Mouse (Mus musculus) neural tube, embryonic 12.5 days (tissue): ENCODE measurements around the gene Klf3. TPM values are rescaled to one million over a fixed set of nuclear protein-coding genes. Genes with fewer than 3 reads are reported as not detected.

Source experiments
- ATAC-seq: fragments of 200-750 bp; cut with Nextera tagmentation; 2 replicates; pipeline ENCODE4 v1.8.0; 2017; ENCODE audit warnings: low read depth, mild to moderate bottlenecking, moderate TSS enrichment, moderate library complexity; ENCODE audit not compliant: low FRiP score
- H3K27ac ChIP-seq: fragments of 300-500 bp; sonication (generic); 2 replicates; pipeline ENCODE4 v1.5.1; 2016
- H3K27me3 ChIP-seq: fragments of 300-500 bp; sonication (generic); replicated peaks from 2 replicates; pipeline ENCODE4 v1.6.1; 2016; ENCODE audit warnings: mild to moderate bottlenecking
- H3K36me3 ChIP-seq: fragments of 300-500 bp; sonication (generic); 2 replicates; pipeline ENCODE4 v1.6.1; 2016; ENCODE audit warnings: mild to moderate bottlenecking
- H3K4me1 ChIP-seq: fragments of 300-500 bp; sonication (generic); 2 replicates; pipeline ENCODE4 v1.6.1; 2016
- H3K4me2 ChIP-seq: fragments of 300-500 bp; sonication (generic); replicated peaks from 2 replicates; pipeline ENCODE4 v1.6.1; 2016; ENCODE audit warnings: mild to moderate bottlenecking
- H3K4me3 ChIP-seq: fragments of 300-500 bp; sonication (generic); 2 replicates; pipeline ENCODE4 v1.5.1; 2016
- H3K9ac ChIP-seq: fragments of 300-500 bp; sonication (generic); 2 replicates; pipeline ENCODE4 v1.6.1; 2016; ENCODE audit warnings: mild to moderate bottlenecking
- H3K9me3 ChIP-seq: fragments of 300-500 bp; sonication (generic); 2 replicates; pipeline ENCODE4 v1.6.1; 2016; ENCODE audit warnings: mild to moderate bottlenecking
- WGBS: fragments of 180-500 bp; shearing (Covaris S2); methylation state at CpG from one replicate; pipeline ENCODE4 v1.1.7; 2016; 5-methylcytosine and 5-hydroxymethylcytosine counted together
- polyA plus RNA-seq: library from polyadenylated mRNA; unstranded; fragments of >200 nt; fragmentation: Nextera tagmentation; extraction: Ambion mirVana; gene quantifications from 2 replicates; pipeline ENCODE4 v1.2.1, GENCODE M21; 2016

Gene Klf3
- polyA plus RNA-seq, 1 experiment from 2014 or later = 27.7 TPM

GRCm38 (mm10) chr5:64825496-64825895, 22.3 kb downstream of the Klf3 start:
- WGBS = 95% methylated on average over 7 of the region's 7 CpGs
- H3K27ac ChIP-seq = no peak overlapping the region
- peaks cover 59% of the 10 kb centered on the region for H3K36me3 ChIP-seq
- no peaks in the 10 kb centered on the region for H3K27me3 ChIP-seq
- H3K4me3 ChIP-seq = no peak overlapping the region
- H3K9me3 ChIP-seq = no peaks in the 10 kb centered on the region
- H3K9ac ChIP-seq = no peak overlapping the region
- no peak overlapping the region for H3K4me2 ChIP-seq
- no peaks in the 10 kb centered on the region for H3K4me1 ChIP-seq
- ATAC-seq = no peak

- H3K27me3 ChIP-seq = no peaks in the 10 kb centered on the region
- no peak overlapping the region for H3K4me3 ChIP-seq
- 97% methylated on average over 12 of the region's 12 CpGs for WGBS
- no peak overlapping the region for H3K27ac ChIP-seq
- no peak overlapping the region for H3K4me2 ChIP-seq
- no peaks in the 10 kb centered on the region for H3K4me1 ChIP-seq
- H3K36me3 ChIP-seq = peaks cover 55% of the 10 kb centered on the region
- no peaks in the 10 kb centered on the region for H3K9me3 ChIP-seq
- ATAC-seq = no peak
- no peak overlapping the region for H3K9ac ChIP-seq
Measured at GRCm38 (mm10) chr5:64827151-64827550, 24.0 kb downstream of the Klf3 start.

DNA sequence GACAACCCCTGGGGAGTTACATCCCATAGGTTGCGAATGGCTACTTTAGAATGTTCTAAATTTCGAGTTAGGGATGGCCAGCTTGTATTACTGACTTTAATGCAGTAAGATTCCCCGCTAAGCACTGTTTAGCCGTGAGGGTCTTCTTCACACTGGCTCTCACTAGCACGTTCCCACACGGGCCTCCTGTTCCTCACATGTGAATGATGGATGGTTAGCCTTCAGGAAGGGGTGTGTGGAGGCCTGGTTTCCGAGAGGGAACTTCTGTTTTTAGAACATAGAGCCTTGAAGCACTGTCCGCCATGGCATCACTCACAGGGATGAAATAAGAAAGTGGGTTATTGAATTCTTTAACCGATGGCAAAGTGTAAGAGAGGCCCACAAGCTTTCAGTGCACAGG, 25.1 kb downstream of the Klf3 start:
- Histone ChIP-seq H3K27me3 (no peaks in the 10 kb centered on the region), H3K4me3 (no peak overlapping the region), H3K9ac (no peak overlapping the region), H3K27ac (no peak overlapping the region), H3K9me3 (no peaks in the 10 kb centered on the region), H3K4me2 (no peak overlapping the region), H3K4me1 (no peaks in the 10 kb centered on the region), H3K36me3 (peaks cover 43% of the 10 kb centered on the region)
- no peak for ATAC-seq
- 89% methylated on average over 9 of the region's 9 CpGs for WGBS

GRCm38 (mm10) chr5:64829606-64830005, 26.4 kb downstream of the Klf3 start:
- Histone ChIP-seq H3K4me1 (no peaks in the 10 kb centered on the region), H3K4me2 (no peak overlapping the region), H3K9me3 (no peaks in the 10 kb centered on the region), H3K27me3 (no peaks in the 10 kb centered on the region), H3K4me3 (no peak overlapping the region), H3K36me3 (peaks cover 32% of the 10 kb centered on the region), H3K27ac (no peak overlapping the region), H3K9ac (no peak overlapping the region)
- no peak for ATAC-seq
- WGBS = 94% methylated on average over 10 of the region's 10 CpGs

- no peaks in the 10 kb centered on the region for H3K9me3 ChIP-seq
- H3K27ac ChIP-seq = no peak overlapping the region
- 84% methylated on average over 3 of the region's 3 CpGs for WGBS
- H3K9ac ChIP-seq = no peak overlapping the region
- peaks cover 32% of the 10 kb centered on the region for H3K36me3 ChIP-seq
- no peaks in the 10 kb centered on the region for H3K4me1 ChIP-seq
- H3K27me3 ChIP-seq = no peaks in the 10 kb centered on the region
- no peak overlapping the region for H3K4me2 ChIP-seq
- ATAC-seq = no peak
- no peak overlapping the region for H3K4me3 ChIP-seq
Measured at GRCm38 (mm10) chr5:64830773-64831172, 27.6 kb downstream of the Klf3 start.

GRCm38 (mm10) chr5:64833410-64833809, 30.2 kb downstream of the Klf3 start:
- no peak for ATAC-seq
- Histone ChIP-seq H3K36me3 (peaks cover 19% of the 10 kb centered on the region), H3K27me3 (no peaks in the 10 kb centered on the region), H3K9ac (no peak overlapping the region), H3K4me2 (no peak overlapping the region), H3K4me3 (no peak overlapping the region), H3K9me3 (no peaks in the 10 kb centered on the region), H3K27ac (no peak overlapping the region), H3K4me1 (no peaks in the 10 kb centered on the region)

DNA sequence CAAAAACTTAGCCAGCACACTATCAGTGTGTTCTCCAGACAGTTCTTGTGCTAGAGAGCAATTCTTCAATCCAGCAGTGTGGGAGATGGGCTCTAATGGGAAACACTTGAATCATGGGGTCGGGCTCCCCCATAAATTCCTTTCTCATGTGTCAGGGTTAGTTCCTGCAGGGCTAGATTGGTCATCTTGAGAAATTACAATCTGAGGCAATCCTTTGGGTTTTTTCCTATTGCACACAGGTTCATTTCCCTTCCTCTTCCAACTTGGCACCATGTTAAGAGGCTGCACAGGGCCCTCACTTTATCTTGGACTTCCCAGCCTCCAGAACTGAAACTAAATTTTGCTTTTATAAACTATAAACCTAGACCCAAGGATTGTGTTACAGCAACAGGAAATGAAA, 31.0 kb downstream of the Klf3 start:
- H3K27me3 ChIP-seq = no peaks in the 10 kb centered on the region

DNA sequence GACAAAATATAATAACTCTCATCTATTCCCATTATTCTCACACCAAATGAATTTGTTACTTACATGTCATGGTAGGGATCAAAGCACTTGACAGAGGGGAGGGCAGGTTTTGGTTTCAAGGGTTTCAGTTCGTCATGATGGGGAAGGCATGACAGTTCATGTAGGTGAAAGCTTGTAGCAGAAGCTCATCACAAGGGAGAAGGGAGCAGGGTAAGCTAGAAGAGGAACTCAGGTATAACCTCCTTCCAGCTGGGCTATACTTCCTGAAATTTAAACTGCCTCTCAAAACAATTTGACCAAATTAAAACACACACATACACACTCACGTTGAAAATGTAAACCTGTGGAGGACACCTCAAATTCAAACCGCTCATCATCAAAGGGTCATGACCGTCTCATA, 32.1 kb downstream of the Klf3 start:
- ATAC-seq = no peak
- 94% methylated on average over 4 of the region's 4 CpGs for WGBS

More for the DNA sequence above, 31.0 kb downstream of the Klf3 start:
- H3K4me3 ChIP-seq = no peak overlapping the region
- peaks cover 11% of the 10 kb centered on the region for H3K36me3 ChIP-seq
- no peak overlapping the region for H3K9ac ChIP-seq
- 50% methylated on average over 1 of the region's 1 CpGs for WGBS
- H3K27ac ChIP-seq = no peak overlapping the region
- ATAC-seq = no peak
- H3K4me1 ChIP-seq = no peaks in the 10 kb centered on the region
- no peaks in the 10 kb centered on the region for H3K9me3 ChIP-seq
- no peak overlapping the region for H3K4me2 ChIP-seq

DNA sequence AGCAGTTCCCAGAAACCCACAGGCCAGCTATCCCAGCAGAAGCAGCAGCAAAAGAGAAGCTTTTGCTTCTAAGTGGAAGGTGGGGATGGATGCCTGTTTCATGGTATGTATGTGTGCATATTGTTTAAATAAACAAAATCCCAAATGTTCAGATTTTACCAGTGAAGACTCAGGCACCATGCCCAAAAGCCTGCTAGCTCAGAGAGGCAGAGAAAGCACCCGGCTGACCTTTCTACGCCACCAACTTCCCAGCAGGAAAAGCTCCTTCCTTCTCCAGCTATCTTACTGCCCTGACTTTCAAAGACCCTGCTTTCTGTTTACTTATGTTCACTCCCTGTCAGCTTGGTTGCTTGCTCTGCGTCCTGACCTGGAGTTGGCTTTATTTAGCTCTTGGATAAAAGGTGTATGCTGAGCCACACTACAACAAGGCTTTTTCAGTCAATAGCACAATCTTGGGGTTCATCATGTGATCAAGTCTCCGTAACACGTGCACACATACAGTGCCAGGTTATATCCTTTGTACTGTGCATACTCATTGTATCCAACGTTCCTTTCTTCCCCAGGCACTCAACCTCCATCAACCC, 35.9 kb downstream of the Klf3 start:
- no peak overlapping the region for H3K27ac ChIP-seq
- peaks cover 3% of the 10 kb centered on the region; the same call in 1 of the 2 replicates for H3K9me3 ChIP-seq
- 85% methylated on average over 6 of the region's 6 CpGs for WGBS
- no peaks in the 10 kb centered on the region for H3K27me3 ChIP-seq
- ATAC-seq = no peak
- no peak overlapping the region for H3K4me3 ChIP-seq
- H3K4me2 ChIP-seq = no peak overlapping the region
- no peaks in the 10 kb centered on the region for H3K4me1 ChIP-seq
- H3K36me3 ChIP-seq = no peaks in the 10 kb centered on the region
- H3K9ac ChIP-seq = no peak overlapping the region

More for the DNA sequence above, 32.1 kb downstream of the Klf3 start:
- Histone ChIP-seq H3K4me1 (no peaks in the 10 kb centered on the region), H3K36me3 (0 out of 2 replicates have a peak, but pooled peaks cover 3% of the 10 kb centered on the region), H3K27ac (no peak overlapping the region), H3K9me3 (no peaks in the 10 kb centered on the region), H3K9ac (no peak overlapping the region), H3K4me3 (no peak overlapping the region), H3K27me3 (no peaks in the 10 kb centered on the region), H3K4me2 (no peak overlapping the region)

DNA sequence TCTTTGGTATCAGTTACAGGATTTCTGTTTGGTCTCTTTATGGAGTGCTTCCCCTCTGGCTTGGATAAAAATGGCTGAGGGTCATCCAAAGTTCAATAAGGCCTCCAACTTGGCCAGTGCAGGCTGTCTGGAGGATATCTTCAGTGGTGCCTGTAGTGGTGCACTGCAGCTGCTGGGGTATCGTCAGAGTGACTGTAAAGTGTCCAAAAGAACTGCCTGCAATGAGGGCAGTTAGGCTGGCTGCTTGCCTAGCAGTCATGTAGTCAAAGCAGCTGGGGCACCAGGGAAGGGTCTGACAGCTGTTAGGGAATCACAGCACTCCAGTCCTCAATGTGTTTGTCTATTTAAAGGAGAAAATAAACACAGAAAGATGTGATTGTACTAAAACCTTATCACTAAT, 36.9 kb downstream of the Klf3 start:
- ATAC-seq = no peak
- WGBS = 47% methylated on average over 1 of the region's 1 CpGs
- H3K4me3 ChIP-seq = no peak overlapping the region
- peaks cover 6% of the 10 kb centered on the region; the same call in 1 of the 2 replicates for H3K9me3 ChIP-seq
- no peak overlapping the region for H3K9ac ChIP-seq
- no peaks in the 10 kb centered on the region for H3K27me3 ChIP-seq
- H3K4me2 ChIP-seq = no peak overlapping the region
- H3K27ac ChIP-seq = no peak overlapping the region
- no peaks in the 10 kb centered on the region for H3K36me3 ChIP-seq
- no peaks in the 10 kb centered on the region for H3K4me1 ChIP-seq

DNA sequence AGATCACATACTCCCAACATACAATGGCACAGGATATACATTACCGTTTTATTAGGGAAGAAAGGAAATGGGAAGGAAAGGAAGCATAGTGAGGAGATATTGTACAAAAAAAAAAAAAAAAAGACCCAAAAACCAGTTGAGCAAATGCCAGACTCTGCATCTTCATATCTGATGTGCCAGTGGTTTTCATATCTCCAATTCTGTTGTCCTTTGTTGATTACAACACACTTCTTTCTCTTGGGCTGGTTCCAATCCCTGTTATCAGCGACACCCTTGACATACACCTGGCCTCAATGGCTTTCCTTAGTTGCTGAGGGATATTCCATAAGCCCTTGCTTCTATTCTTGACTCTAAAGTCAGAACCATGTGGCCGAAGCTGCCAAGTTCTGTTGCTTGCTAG, 41.4 kb downstream of the Klf3 start:
- no peak for ATAC-seq
- H3K27ac ChIP-seq = no peak overlapping the region
- no peak overlapping the region for H3K4me2 ChIP-seq
- no peak overlapping the region for H3K9ac ChIP-seq
- no peaks in the 10 kb centered on the region for H3K4me1 ChIP-seq
- H3K36me3 ChIP-seq = no peaks in the 10 kb centered on the region
- H3K4me3 ChIP-seq = no peak overlapping the region
- WGBS = 83% methylated on average over 3 of the region's 3 CpGs
- H3K27me3 ChIP-seq = no peaks in the 10 kb centered on the region
- peaks cover 6% of the 10 kb centered on the region; the same call in 1 of the 2 replicates for H3K9me3 ChIP-seq

DNA sequence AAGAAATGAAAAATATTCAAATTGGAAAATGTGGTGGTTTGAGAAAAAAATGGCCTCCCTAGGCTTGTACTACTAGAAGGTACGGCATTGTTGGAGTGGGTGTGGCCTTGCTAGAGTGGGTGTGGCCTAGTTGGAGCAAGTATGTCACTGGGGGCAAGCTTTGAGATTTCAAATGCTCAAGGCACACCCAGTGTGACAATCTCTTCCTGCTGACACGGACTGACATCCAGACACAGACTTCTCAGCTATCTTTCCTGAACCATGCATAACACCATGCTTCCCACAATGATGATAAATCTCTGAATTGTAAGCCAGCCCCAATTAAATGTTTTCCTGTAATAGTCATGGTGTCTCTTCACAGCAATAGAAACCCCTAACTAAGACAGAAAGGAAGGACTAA, 44.1 kb downstream of the Klf3 start:
- 90% methylated on average over 2 of the region's 2 CpGs for WGBS
- ATAC-seq = no peak
- no peaks in the 10 kb centered on the region for H3K4me1 ChIP-seq
- H3K27me3 ChIP-seq = no peaks in the 10 kb centered on the region
- H3K4me3 ChIP-seq = no peak overlapping the region
- H3K27ac ChIP-seq = no peak overlapping the region
- no peaks in the 10 kb centered on the region for H3K36me3 ChIP-seq
- H3K4me2 ChIP-seq = no peak overlapping the region
- peaks cover 6% of the 10 kb centered on the region; the same call in 1 of the 2 replicates for H3K9me3 ChIP-seq
- H3K9ac ChIP-seq = no peak overlapping the region

DNA sequence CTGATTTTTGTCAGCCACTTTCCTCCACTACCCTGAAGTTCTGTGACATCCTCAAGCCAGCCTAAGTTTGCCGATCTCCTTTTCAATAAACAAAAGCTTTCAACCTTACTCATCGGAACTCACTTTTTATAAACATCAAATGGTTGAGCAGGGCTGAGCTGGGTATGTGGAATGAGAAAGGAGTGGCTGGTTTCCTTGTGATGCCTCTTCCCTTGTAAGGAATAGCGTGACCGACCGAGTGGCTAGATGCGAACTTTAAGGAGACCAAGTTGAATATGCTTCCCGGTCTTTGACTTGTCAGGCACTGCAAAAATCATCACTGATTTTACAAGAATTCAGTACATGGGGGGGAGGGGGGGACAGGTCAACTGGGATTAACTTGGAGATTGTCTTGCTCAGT, 46.7 kb downstream of the Klf3 start:
- no peaks in the 10 kb centered on the region for H3K36me3 ChIP-seq
- H3K4me1 ChIP-seq = no peaks in the 10 kb centered on the region; the same call in 1 of the 2 replicates
- no peak overlapping the region for H3K9ac ChIP-seq
- ATAC-seq = no peak
- H3K9me3 ChIP-seq = peaks cover 8% of the 10 kb centered on the region; the same call in 1 of the 2 replicates
- 90% methylated on average over 7 of the region's 7 CpGs for WGBS
- no peaks in the 10 kb centered on the region for H3K27me3 ChIP-seq
- H3K4me2 ChIP-seq = no peak overlapping the region
- H3K27ac ChIP-seq = no peak overlapping the region
- H3K4me3 ChIP-seq = no peak overlapping the region
